Mouse (Mus musculus) forebrain, embryonic 11.5 days (tissue): ENCODE measurements at regions not wholly inside any gene's neighbourhood (a gene's known extent, or its start where the extent isn't known, plus 50 kb on each side); places are given as distances from the start of the nearest gene placed in this dataset.
A peak's percentile ranks its signal among the peaks of the same experiment; 100 is the strongest.

ENCODE experiments used
- ATAC-seq: fragments of 200-750 bp; cut with Nextera tagmentation; replicated peaks from 2 replicates; pipeline ENCODE4 v1.8.0; 2017; ENCODE audit warnings: moderate TSS enrichment; ENCODE audit not compliant: low FRiP score
- DNase-seq: peaks from one replicate; pipeline ENCODE4 v3.0.0-alpha.2; 2017; ENCODE audit warnings: low spot score
- H3K27ac ChIP-seq: fragments of 300-500 bp; sonication (generic); 2 replicates; pipeline ENCODE4 v1.5.1; 2014; ENCODE audit warnings: low read depth, low read length
- H3K27me3 ChIP-seq: fragments of 300-500 bp; sonication (generic); 2 replicates; pipeline ENCODE4 v1.6.1; 2014; ENCODE audit warnings: mild to moderate bottlenecking, low read length, mixed read lengths; ENCODE audit not compliant: control insufficient read depth, insufficient read depth
- H3K36me3 ChIP-seq: fragments of 300-500 bp; sonication (generic); 2 replicates; pipeline ENCODE4 v1.6.1; 2014; ENCODE audit warnings: mild to moderate bottlenecking, low read length, moderate library complexity, mixed read lengths; ENCODE audit not compliant: control insufficient read depth, insufficient read depth
- H3K4me1 ChIP-seq: fragments of 300-500 bp; sonication (generic); replicated peaks from 2 replicates; pipeline ENCODE4 v1.6.1; 2014; ENCODE audit warnings: low read length, mixed read lengths; ENCODE audit not compliant: control insufficient read depth, insufficient read depth
- H3K4me2 ChIP-seq: fragments of 300-500 bp; sonication (generic); 2 replicates; pipeline ENCODE4 v1.6.1; 2014; ENCODE audit warnings: low read depth, mild to moderate bottlenecking, low read length, moderate library complexity, mixed read lengths; ENCODE audit not compliant: severe bottlenecking
- H3K4me3 ChIP-seq: fragments of 300-500 bp; sonication (generic); 2 replicates; pipeline ENCODE4 v1.5.1; 2014; ENCODE audit warnings: low read depth, low read length
- H3K9ac ChIP-seq: fragments of 300-500 bp; sonication (generic); 2 replicates; pipeline ENCODE4 v1.6.1; 2014; ENCODE audit warnings: low read length
- H3K9me3 ChIP-seq: fragments of 300-500 bp; sonication (generic); 2 replicates; pipeline ENCODE4 v1.6.1; 2016; ENCODE audit warnings: low read length, mixed read lengths; ENCODE audit not compliant: control insufficient read depth
- WGBS: fragments of 180-500 bp; shearing (Covaris S2); extraction: QIAGEN DNeasy Blood & Tissue Kit; methylation state at CpG from one replicate; pipeline ENCODE4 v1.1.7; 2014; 5-methylcytosine and 5-hydroxymethylcytosine counted together

DNA sequence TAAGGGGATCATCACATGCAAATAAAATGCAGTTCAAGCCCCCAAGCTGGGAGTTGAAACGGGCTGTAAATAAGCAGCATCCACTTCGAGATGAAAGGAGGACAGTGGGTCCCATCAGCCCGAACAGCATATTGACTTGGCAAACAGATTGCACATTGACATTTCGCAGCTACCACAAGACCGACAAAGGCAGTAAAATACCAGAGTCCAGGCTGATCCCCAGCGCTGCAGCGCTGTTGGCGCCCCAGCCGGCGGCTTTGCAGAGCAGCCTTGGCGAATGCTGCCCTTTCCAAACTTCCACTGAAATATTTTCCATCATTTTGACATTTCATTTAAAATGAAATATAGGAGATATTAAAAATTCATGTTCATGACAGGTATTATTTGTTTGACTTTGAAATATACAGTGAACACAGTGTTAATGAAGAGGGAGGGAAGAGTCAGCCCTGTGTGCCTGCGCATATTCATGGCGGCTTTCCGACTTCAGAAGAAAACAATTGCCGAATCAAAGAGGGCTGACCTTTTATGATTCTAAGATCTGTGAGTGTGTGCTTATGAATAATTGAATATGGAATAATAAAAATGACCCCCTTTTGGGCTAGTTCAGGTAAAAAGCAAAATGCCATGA lies 98.4 kb downstream of the Sqor start:
- H3K27ac ChIP-seq: no peak overlapping the region
- H3K27me3 ChIP-seq: no peaks in the 10 kb centered on the region
- no peak for ATAC-seq
- WGBS: 84% methylated on average over 15 of the region's 15 CpGs
- no peaks in the 10 kb centered on the region for H3K36me3 ChIP-seq
- H3K4me1 ChIP-seq: no peaks in the 10 kb centered on the region
- H3K4me2 ChIP-seq: no peak overlapping the region
- no peaks in the 10 kb centered on the region for H3K9me3 ChIP-seq
- DNase-seq: no peak
- H3K4me3 ChIP-seq: no peak overlapping the region
- no peak overlapping the region for H3K9ac ChIP-seq

DNA sequence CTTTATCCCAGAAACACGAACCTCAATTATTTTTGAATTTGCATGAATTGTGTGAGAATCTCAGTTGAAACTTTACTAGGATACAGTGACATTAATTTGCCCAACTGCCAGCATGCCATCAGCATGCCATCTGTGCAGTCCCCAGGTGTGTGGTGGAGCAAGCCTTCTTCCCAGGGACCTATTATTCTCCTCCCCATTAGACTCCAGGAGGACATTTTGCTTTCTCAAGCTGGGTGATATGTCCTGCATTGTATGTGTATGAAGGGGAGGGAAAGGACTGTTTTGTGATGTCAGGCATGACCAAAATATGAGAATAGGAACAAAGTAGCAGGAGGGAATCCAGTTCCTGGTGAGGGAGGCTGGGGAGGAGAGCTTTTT lies 98.9 kb downstream of the Sqor start:
- 92% methylated on average over 1 of the region's 1 CpGs for WGBS
- Histone ChIP-seq H3K36me3 (no peaks in the 10 kb centered on the region), H3K27me3 (no peaks in the 10 kb centered on the region), H3K9me3 (no peaks in the 10 kb centered on the region), H3K9ac (no peak overlapping the region), H3K27ac (no peak overlapping the region), H3K4me2 (no peak overlapping the region), H3K4me3 (no peak overlapping the region), H3K4me1 (no peaks in the 10 kb centered on the region)
- DNase-seq (no peak), ATAC-seq (no peak)

DNA sequence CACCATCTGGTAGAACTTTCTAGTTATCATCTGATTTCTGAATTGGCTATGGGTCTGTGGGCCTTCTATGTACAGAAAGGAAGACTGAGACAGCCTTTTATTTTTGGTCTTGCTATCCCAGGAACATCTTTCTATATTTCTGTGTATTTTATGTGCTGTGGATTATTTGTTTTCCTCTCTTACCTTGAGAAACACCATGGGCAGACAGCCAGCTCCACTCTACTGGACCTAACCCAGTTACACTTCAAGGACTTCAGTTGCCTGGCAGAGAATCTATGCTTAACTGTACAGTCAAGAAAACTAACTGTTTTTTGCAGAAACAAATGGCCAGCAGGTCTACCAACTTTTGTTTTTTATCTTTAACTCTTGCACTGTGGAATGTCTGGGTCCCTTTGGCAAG lies 122.1 kb downstream of the Sqor start:
- Histone ChIP-seq H3K4me2 (no peak overlapping the region), H3K27me3 (no peaks in the 10 kb centered on the region), H3K4me1 (no peaks in the 10 kb centered on the region), H3K36me3 (no peaks in the 10 kb centered on the region), H3K9ac (no peak overlapping the region), H3K4me3 (no peak overlapping the region), H3K9me3 (no peaks in the 10 kb centered on the region; the same call in 1 of the 2 replicates), H3K27ac (no peak overlapping the region)
- ATAC-seq (no peak), DNase-seq (no peak)

DNA sequence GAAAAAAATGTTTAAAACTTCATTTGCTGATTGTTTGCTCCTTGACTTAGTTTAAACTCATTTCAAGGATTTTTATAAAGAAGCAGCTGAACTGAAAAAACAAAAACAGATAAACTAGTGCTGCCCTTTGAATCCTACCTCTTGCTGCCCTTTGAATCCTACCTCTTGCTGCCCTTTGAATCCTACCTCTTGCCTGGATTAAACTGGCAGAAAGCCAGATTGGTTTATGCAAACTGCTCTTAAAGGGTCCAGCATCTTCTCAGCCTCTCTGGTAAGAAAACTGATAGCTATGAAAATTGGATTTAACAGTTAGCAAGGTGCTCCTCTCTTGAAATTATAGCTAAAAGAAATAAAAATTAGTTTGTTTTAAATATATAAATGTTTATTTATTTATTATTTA lies 122.5 kb downstream of the Sqor start:
- Histone ChIP-seq H3K36me3 (no peaks in the 10 kb centered on the region), H3K9me3 (no peaks in the 10 kb centered on the region; the same call in 1 of the 2 replicates), H3K9ac (no peak overlapping the region), H3K27me3 (no peaks in the 10 kb centered on the region), H3K4me1 (no peaks in the 10 kb centered on the region), H3K27ac (no peak overlapping the region), H3K4me2 (no peak overlapping the region), H3K4me3 (no peak overlapping the region)
- no peak for ATAC-seq
- no peak for DNase-seq

DNA sequence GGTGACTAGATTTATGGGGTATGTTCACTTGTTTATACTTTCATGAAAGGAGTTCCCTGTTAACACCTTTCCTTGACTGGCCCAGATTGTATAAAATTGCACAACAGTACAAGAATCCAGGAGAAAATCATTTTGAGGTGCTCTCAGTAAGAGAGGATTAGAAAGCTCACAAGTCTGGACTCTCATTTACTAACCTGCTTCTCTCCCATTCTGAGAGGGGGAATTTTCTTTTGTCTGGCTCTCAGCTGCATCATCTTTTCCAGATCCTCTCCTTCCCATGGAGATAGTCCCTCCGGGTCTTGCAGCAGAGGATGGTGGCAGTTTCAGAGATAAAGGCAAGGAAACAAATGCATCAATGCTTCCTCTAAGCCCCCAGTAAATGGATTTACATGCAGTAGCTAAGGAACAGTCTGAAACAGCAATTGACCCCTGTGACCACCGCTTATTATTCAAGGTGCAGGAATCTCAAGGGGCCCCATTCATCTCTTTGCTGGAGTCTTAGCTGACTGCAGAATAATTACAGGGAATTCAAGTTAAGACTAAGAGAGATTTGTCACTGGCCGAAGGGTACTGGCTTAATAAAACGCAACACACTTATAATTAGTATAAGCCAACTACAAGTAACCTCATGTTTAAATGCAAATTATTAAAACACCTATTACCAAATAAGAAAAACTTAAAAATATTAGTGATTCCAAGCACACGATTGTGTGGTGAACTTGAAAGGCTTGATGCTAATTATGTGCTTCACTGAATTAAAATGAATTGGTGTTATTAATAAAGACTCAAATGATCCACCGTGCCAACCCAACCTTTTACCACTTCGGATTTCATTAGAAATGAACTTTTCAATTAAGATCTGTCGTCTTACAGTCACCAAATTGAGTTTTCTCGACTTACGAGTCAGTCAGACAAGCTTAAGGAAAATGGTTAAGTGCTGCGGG lies 140.4 kb downstream of the Sqor start:
- Histone ChIP-seq H3K27me3 (no peaks in the 10 kb centered on the region), H3K36me3 (no peaks in the 10 kb centered on the region), H3K9ac (no peak overlapping the region), H3K9me3 (no peaks in the 10 kb centered on the region), H3K4me1 (peaks cover 6% of the 10 kb centered on the region; the same call in 1 of the 2 replicates), H3K4me2 (no peak overlapping the region), H3K27ac (peak overlapping the region; percentile 62), H3K4me3 (no peak overlapping the region)
- DNase-seq (peak; percentile 58), ATAC-seq (peak; percentile 87)
- WGBS: 12% methylated on average over 11 of the region's 11 CpGs

DNA sequence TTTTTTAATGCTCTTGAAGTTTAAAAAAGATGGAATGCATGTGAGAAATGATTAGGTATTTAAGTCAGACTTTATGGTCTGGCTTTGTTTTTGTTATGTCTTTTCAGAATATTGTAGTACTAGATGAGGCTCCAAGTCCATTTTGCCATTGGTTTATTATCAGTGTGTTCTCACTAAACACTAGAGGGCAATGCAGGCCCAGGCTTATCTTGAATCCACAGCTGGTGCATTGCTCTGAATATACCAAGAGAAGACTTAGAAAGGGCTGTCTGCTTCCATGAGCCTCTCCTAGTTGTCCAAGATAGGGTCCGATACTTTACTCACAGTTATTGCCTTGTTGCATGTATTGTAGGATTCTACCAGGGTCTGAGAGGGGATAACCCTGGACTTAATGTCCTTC lies 151.7 kb downstream of the Sqor start:
- 100% methylated on average over 1 of the region's 1 CpGs for WGBS
- Histone ChIP-seq H3K27me3 (no peaks in the 10 kb centered on the region), H3K27ac (no peak overlapping the region), H3K9me3 (no peaks in the 10 kb centered on the region), H3K9ac (no peak overlapping the region), H3K36me3 (no peaks in the 10 kb centered on the region), H3K4me1 (no peaks in the 10 kb centered on the region), H3K4me2 (no peak overlapping the region), H3K4me3 (no peak overlapping the region)
- ATAC-seq (no peak), DNase-seq (no peak)

DNA sequence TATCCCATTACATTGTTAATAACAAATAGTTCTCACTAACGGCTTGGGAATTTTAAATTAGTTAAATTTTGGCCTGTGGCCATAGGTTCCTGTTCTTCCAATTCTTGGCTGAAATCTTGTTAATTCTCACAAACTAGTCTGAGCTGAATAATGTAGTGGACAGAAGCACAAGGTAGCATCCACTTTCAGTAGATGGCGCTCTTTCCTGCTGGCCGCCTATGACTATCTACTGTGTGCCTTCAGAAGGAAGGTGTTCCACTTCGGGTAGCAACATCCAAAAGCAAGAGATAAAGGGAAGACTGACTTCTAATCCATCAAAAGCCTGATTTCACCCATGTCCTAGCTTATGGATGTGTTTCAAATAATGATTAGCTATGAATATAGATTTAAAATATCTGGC lies 172.9 kb downstream of the Sqor start:
- no peak overlapping the region for H3K27ac ChIP-seq
- no peak for DNase-seq
- 50% methylated on average over 4 of the region's 4 CpGs for WGBS
- no peak for ATAC-seq
- H3K4me2 ChIP-seq: no peak overlapping the region
- H3K9me3 ChIP-seq: no peaks in the 10 kb centered on the region
- H3K4me1 ChIP-seq: no peaks in the 10 kb centered on the region
- H3K27me3 ChIP-seq: no peaks in the 10 kb centered on the region
- no peak overlapping the region for H3K4me3 ChIP-seq
- H3K9ac ChIP-seq: no peak overlapping the region
- H3K36me3 ChIP-seq: no peaks in the 10 kb centered on the region

DNA sequence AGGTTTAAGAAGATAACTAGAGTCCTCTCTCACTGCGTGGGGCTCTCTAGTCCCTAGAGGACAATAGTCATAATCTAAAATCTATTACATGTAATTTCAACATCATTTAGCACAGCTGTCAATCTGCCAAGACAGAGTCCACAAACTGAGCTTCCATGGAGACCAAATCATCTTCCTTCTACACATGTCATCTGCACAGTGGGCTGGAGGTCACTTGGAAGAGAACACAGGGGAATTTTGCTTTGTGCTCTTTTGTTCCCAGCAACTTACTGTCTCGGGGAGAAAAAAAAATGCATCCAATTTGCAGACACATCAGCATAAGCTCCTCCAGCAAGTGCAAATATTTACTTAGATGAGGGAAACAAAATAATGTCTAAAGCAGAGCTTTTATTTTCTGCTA lies 179.8 kb downstream of the Sqor start:
- H3K4me2 ChIP-seq: no peak overlapping the region
- DNase-seq: no peak
- no peaks in the 10 kb centered on the region for H3K36me3 ChIP-seq
- no peaks in the 10 kb centered on the region for H3K9me3 ChIP-seq
- H3K4me1 ChIP-seq: peaks cover 4% of the 10 kb centered on the region; the same call in 1 of the 2 replicates
- H3K27ac ChIP-seq: no peak overlapping the region
- ATAC-seq: no peak
- H3K27me3 ChIP-seq: no peaks in the 10 kb centered on the region
- no peak overlapping the region for H3K9ac ChIP-seq
- H3K4me3 ChIP-seq: no peak overlapping the region
- WGBS: 75% methylated on average over 2 of the region's 2 CpGs

DNA sequence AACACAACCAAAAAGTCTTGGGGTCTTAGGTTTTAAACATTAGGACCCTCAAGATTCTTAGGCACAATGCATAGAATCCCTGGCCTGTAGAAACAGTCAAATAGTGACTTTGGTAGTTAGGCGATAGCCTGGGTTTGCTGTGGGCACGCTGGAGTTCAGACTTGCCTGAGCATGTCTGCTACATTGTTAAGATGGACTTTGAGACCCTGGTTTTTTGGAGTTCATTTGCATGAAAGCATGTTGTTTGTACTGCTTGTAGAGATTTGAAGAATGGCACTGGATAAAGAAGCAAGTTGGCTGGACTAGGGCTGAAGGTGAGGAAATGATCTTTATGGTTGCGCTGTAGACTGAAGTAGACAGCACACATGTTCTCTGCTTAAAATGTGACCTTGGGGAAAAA lies 180.9 kb downstream of the Sqor start:
- Histone ChIP-seq H3K4me2 (no peak overlapping the region), H3K9me3 (no peaks in the 10 kb centered on the region), H3K27me3 (no peaks in the 10 kb centered on the region), H3K4me3 (no peak overlapping the region), H3K27ac (no peak overlapping the region), H3K4me1 (peaks cover 4% of the 10 kb centered on the region; the same call in 1 of the 2 replicates), H3K9ac (no peak overlapping the region), H3K36me3 (no peaks in the 10 kb centered on the region)
- DNase-seq: no peak
- no peak for ATAC-seq
- 88% methylated on average over 3 of the region's 3 CpGs for WGBS
